Mouse (Mus musculus) C2C12 (cell line): ENCODE measurements around the gene Mecom.

Experiments used
- CTCF ChIP-seq: IDR thresholded peaks from one replicate; pipeline ENCODE4 v1.5.1; 2011; ENCODE audit not compliant: control insufficient read depth, insufficient read depth, insufficient read length
- MAX ChIP-seq: IDR thresholded peaks from one replicate; pipeline ENCODE4 v1.6.1; 2011; ENCODE audit warnings: mild to moderate bottlenecking, control low read depth
- MYOD1 ChIP-seq: IDR thresholded peaks from one replicate; pipeline ENCODE4 v1.6.1; 2011; ENCODE audit warnings: low read depth; ENCODE audit not compliant: control insufficient read depth, insufficient read length
- USF1 ChIP-seq: IDR thresholded peaks from one replicate; pipeline ENCODE4 v1.6.1; 2011; ENCODE audit warnings: low read depth, mild to moderate bottlenecking, control low read depth, moderate library complexity

GRCm38 (mm10) chr3:30016766-30017165 is 531.0 kb downstream of the Mecom start:
- TF ChIP-seq CTCF (no peak), USF1 (no peak), MAX (no peak), MYOD1 (no peak)
